Mouse (Mus musculus) forebrain, embryonic 14.5 days (tissue): ENCODE data around the gene Rgs17. TPM values are rescaled to one million over a fixed set of nuclear protein-coding genes. Genes with fewer than 3 reads are reported as not detected.

Experiments used
- ATAC-seq: fragments of 200-750 bp; cut with Nextera tagmentation; 2 replicates; pipeline ENCODE4 v1.8.0; 2017; ENCODE audit warnings: mild to moderate bottlenecking, moderate library complexity
- DNase-seq: peaks from one replicate; pipeline ENCODE4 v3.0.0-alpha.2; 2015; ENCODE audit warnings: low spot score
- H3K27ac ChIP-seq: fragments of 300-500 bp; sonication (generic); 2 replicates; pipeline ENCODE4 v1.5.1; 2014; ENCODE audit warnings: low read depth, mild to moderate bottlenecking, control low read depth, low read length, moderate library complexity
- H3K27me3 ChIP-seq: fragments of 300-500 bp; sonication (generic); replicated peaks from 2 replicates; pipeline ENCODE4 v1.6.1; 2014; ENCODE audit warnings: low read length, control low read depth, mixed read lengths; ENCODE audit not compliant: control insufficient read depth, insufficient read depth
- H3K36me3 ChIP-seq: fragments of 300-500 bp; sonication (generic); 2 replicates; pipeline ENCODE4 v1.6.1; 2014; ENCODE audit warnings: low read length, control low read depth; ENCODE audit not compliant: control insufficient read depth, insufficient read depth
- H3K4me1 ChIP-seq: fragments of 300-500 bp; sonication (generic); 2 replicates; pipeline ENCODE4 v1.6.1; 2014; ENCODE audit warnings: antibody characterized with exemption, low read length, control low read depth; ENCODE audit not compliant: control insufficient read depth, insufficient read depth
- H3K4me2 ChIP-seq: fragments of 300-500 bp; sonication (generic); 2 replicates; pipeline ENCODE4 v1.6.1; 2014; ENCODE audit warnings: mild to moderate bottlenecking, control low read depth, low read length
- H3K4me3 ChIP-seq: fragments of 300-500 bp; sonication (generic); 2 replicates; pipeline ENCODE4 v1.5.1; 2014; ENCODE audit warnings: low read depth, low read length, control low read depth
- H3K9ac ChIP-seq: fragments of 300-500 bp; sonication (generic); 2 replicates; pipeline ENCODE4 v1.6.1; 2014; ENCODE audit warnings: mild to moderate bottlenecking, low read length, control low read depth, moderate library complexity
- H3K9me3 ChIP-seq: fragments of 300-500 bp; sonication (generic); replicated peaks from 2 replicates; pipeline ENCODE4 v1.6.1; 2016; ENCODE audit warnings: low read length, control low read depth, mixed read lengths; ENCODE audit not compliant: control insufficient read depth
- WGBS: fragments of 180-500 bp; shearing (Covaris S2); extraction: QIAGEN DNeasy Blood & Tissue Kit; methylation state at CpG from one replicate; pipeline ENCODE4 v1.1.7; 2014; 5-methylcytosine and 5-hydroxymethylcytosine counted together
- polyA plus RNA-seq: library from polyadenylated mRNA; unstranded; fragments of >200 nt; fragmentation: Nextera tagmentation; extraction: Ambion mirVana; gene quantifications from 2 replicates; pipeline ENCODE4 v1.2.1, GENCODE M21; 2014

Rgs17 gene
- polyA plus RNA-seq, 1 experiment from 2014 or later: 7.6 TPM

- H3K9ac ChIP-seq: no peak overlapping the region
- WGBS: 84% methylated on average over 8 of the region's 8 CpGs
Measured at GRCm38 (mm10) chr10:5853290-5853868, 68.8 kb downstream of the Rgs17 start.

GRCm38 (mm10) chr10:5846939-5847338, 75.3 kb downstream of the Rgs17 start:
- Histone ChIP-seq H3K27me3 (no peaks in the 10 kb centered on the region), H3K4me2 (no peak overlapping the region), H3K4me1 (no peaks in the 10 kb centered on the region), H3K9me3 (no peaks in the 10 kb centered on the region), H3K4me3 (no peak overlapping the region), H3K36me3 (no peaks in the 10 kb centered on the region), H3K9ac (no peak overlapping the region), H3K27ac (no peak overlapping the region)
- DNase-seq (peak; percentile 85), ATAC-seq (peak; percentile 44; the same call in 1 of the 2 replicates)
- WGBS: 30% methylated on average over 2 of the region's 2 CpGs

More at GRCm38 (mm10) chr10:5853290-5853868, 68.8 kb downstream of the Rgs17 start:
- no peak for ATAC-seq
- Histone ChIP-seq H3K36me3 (no peaks in the 10 kb centered on the region), H3K4me2 (no peak overlapping the region), H3K9me3 (no peaks in the 10 kb centered on the region), H3K27me3 (no peaks in the 10 kb centered on the region), H3K4me1 (no peaks in the 10 kb centered on the region), H3K27ac (no peak overlapping the region), H3K4me3 (no peak overlapping the region)
- no peak for DNase-seq

DNA sequence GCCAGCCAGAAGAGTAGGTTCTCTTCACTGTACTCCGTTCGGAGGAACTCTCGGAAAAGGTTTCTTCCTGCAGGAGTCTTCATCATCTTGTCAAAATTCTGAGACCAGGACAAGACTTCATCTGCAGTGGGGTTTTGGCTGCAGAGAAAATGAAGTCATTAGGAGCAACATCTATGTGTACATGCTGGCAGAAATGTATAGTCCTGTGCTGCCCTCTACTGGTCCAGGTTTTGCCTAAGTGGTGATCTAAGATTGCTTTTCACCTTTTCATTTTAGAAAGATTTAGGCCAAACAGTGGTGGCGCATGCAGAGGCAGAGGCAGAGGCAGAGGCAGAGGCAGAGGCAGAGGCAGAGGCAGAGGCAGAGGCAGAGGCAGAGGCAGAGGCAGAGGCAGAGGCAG, 80.8 kb downstream of the Rgs17 start:
- Histone ChIP-seq H3K9me3 (no peaks in the 10 kb centered on the region), H3K4me2 (no peak overlapping the region), H3K4me1 (no peaks in the 10 kb centered on the region), H3K27ac (no peak overlapping the region), H3K9ac (no peak overlapping the region), H3K27me3 (no peaks in the 10 kb centered on the region), H3K36me3 (no peaks in the 10 kb centered on the region), H3K4me3 (no peak overlapping the region)
- ATAC-seq (peak; percentile 48), DNase-seq (peak; percentile 75)
- WGBS: 80% methylated on average over 4 of the region's 4 CpGs

DNA sequence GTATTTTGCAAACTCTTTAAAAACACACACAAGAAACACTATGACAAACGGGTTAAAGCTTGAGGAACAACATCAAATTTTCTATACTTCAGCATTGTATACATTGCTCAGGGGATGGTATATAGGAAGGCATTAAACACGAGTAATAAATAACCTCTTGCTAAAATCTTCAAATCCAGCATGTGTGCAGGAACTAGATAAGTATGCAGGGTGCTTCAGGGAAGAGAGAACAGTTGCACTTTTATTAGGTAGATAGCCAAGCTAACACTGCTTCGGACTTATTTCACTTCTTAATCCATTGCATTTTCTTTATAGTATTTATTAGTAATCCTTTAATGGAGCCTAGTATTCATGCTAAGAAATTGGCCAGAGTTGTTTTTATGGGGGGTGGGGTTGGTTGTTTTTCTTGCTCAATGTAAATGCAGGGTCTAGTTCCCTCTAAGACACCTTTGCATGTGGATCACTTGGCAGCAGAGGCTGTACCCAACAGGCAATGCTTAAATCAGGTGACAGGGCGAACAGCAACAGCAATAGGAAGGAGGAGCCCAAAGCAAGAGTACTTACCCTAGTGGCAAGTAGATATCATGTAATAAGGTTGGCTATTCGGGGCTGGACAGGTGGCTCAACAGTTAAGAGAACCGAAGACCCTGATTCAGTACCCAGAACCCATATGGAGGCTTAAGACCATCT, 95.7 kb downstream of the Rgs17 start:
- Histone ChIP-seq H3K27me3 (no peaks in the 10 kb centered on the region), H3K9ac (no peak overlapping the region), H3K36me3 (no peaks in the 10 kb centered on the region), H3K4me2 (no peak overlapping the region), H3K4me3 (no peak overlapping the region), H3K9me3 (no peaks in the 10 kb centered on the region), H3K4me1 (peaks cover 9% of the 10 kb centered on the region), H3K27ac (no peak overlapping the region)
- 78% methylated on average over 6 of the region's 6 CpGs for WGBS
- DNase-seq (no peak), ATAC-seq (no peak)

GRCm38 (mm10) chr10:5824779-5825178, 97.4 kb downstream of the Rgs17 start:
- Histone ChIP-seq H3K4me2 (peak overlapping the region; percentile 68), H3K4me3 (peak overlapping the region; percentile 93), H3K4me1 (peaks cover 9% of the 10 kb centered on the region), H3K36me3 (peaks cover 7% of the 10 kb centered on the region), H3K9me3 (no peaks in the 10 kb centered on the region), H3K27me3 (no peaks in the 10 kb centered on the region), H3K27ac (peak overlapping the region; percentile 21; the same call in 1 of the 2 replicates), H3K9ac (0 out of 2 replicates have a peak overlapping the region, but pooled peaks have one; percentile 26)
- WGBS: 0% methylated on average over 3 of the region's 3 CpGs
- peak; percentile 73 for DNase-seq
- peak; percentile 13; the same call in 1 of the 2 replicates for ATAC-seq

GRCm38 (mm10) chr10:5823740-5824491, 98.3 kb downstream of the Rgs17 start, which contains the start of gene Mtrf1l:
Gene Mtrf1l, minus strand, starts transcription at chr10:5823910.
- Histone ChIP-seq H3K9me3 (no peaks in the 10 kb centered on the region), H3K4me1 (peaks cover 9% of the 10 kb centered on the region), H3K4me3 (peak within 1 kb of the TSS; percentile 93), H3K36me3 (peaks cover 15% of the 10 kb centered on the region), H3K27ac (peak within 1 kb of the TSS; percentile 77), H3K27me3 (no peaks in the 10 kb centered on the region), H3K9ac (peak within 1 kb of the TSS; percentile 91), H3K4me2 (peak within 1 kb of the TSS; percentile 68)
- WGBS: under 1% methylated on average over 45 of the region's 47 CpGs
- DNase-seq (peak; percentile 97), ATAC-seq (peak; percentile 96)

DNA sequence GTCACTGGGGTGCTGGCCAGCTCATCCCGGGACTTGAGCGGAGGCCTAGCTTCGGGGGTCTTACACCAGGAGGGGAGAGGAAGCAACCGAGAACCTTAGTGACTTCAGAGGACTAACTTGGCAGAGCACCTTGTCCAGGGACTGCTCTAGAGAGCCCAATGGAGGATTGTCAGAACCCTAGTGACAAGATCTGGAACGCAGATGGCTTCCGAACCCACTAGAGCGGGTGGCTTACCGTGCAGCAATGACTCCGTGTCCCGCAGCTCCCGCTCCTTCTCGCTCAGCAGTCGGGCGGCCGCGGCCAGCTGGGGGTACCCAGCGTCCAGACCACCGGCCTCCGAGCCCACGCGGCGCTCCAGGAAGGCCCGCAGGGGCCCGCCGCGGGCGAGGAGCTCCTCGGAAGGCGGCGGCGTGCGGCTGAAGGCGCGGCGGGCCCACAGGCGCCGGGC, 98.9 kb downstream of the Rgs17 start:
- Histone ChIP-seq H3K4me1 (peaks cover 9% of the 10 kb centered on the region), H3K4me3 (peak overlapping the region; percentile 93), H3K9me3 (no peaks in the 10 kb centered on the region), H3K4me2 (peak overlapping the region; percentile 68), H3K9ac (peak overlapping the region; percentile 91), H3K36me3 (peaks cover 20% of the 10 kb centered on the region), H3K27ac (peak overlapping the region; percentile 77), H3K27me3 (no peaks in the 10 kb centered on the region)
- ATAC-seq (peak; percentile 0; the same call in 1 of the 2 replicates), DNase-seq (peak; percentile 23)
- under 1% methylated on average over 37 of the region's 37 CpGs for WGBS

DNA sequence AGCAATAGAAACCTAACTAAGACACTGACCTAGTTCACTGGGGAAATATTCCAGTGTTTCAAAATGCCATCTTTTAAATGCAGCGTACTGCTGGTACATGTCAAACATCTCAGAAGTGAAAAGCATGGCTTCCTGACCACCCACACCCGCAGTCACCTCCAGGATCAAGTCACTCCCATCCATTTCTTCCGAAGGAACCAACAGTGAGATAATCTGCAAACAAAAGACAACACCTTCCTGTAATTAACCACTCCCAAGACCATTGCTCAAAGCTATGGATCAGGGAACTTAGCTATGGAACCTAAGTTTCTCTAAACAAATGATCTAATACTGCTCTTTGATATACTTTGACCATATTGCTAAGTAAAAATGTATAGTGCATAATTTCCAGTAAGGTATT, 103.4 kb downstream of the Rgs17 start:
- ATAC-seq (no peak), DNase-seq (no peak)
- Histone ChIP-seq H3K9me3 (no peaks in the 10 kb centered on the region), H3K9ac (no peak overlapping the region), H3K27ac (no peak overlapping the region), H3K4me2 (no peak overlapping the region), H3K27me3 (no peaks in the 10 kb centered on the region), H3K36me3 (peaks cover 53% of the 10 kb centered on the region), H3K4me1 (peaks cover 9% of the 10 kb centered on the region), H3K4me3 (no peak overlapping the region)
- WGBS: 86% methylated on average over 3 of the region's 3 CpGs
